Mouse (Mus musculus): ENCODE results near the gene Stab1. TPM values are rescaled to one million over a fixed set of nuclear protein-coding genes. Genes with fewer than 3 reads are reported as not detected.
A peak's percentile ranks its signal among the peaks of the same experiment; 100 is the strongest.

The Stab1 gene
- total and polyA plus RNA-seq, 2 experiments from 2014 or later = 11.7 to 25.5 TPM

DNA sequence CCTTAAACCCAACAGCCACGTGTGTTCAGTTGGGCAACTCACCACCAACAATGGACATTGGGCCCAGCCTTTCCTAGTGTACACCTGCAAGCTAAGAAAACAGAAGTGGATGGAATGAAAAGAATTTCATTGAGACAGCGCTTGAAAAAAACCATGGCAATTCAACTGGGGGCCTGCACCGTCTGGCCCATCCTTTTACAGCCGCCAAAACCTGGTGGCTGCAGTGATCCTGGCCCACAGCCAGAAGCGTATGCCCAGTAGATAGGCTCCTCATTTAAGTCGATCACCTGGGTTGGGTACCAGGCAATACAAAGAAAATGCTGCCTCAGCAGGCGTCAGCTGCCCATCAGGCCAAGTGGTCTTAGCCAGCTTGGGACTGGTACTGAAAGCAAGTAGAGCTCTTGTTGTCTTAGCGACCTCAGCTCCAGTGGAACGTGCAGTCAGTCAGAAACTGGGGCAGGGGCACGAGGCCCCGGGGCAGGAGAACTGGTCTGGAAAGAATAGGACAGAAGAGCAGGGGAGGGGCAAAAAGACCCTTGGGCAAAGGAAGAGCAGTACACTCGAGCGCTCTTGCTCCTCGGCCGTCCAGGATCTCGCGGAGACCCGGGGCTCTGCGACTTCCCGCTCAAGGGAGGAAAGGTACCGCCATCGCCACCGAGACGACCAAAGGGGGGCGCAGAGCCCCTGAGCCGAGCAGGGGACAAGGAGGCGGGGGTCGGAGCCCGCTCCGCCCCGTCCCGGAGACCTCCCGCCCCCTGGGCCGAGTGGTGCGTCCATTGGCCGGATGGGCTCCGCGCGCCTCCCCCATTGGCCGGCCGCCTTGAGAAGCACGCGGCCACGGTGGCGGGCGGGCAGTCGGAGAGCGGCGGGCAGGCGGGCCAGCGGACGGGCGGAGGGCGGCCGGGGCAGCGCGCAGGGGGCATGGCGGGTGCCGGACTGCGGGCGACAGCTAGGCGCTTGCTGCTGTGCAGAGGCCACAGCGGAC lies 37.9 kb downstream of the Stab1 start, which contains the start of gene Nt5dc2:
Gene Nt5dc2 (plus strand): TSS at position 818 of the 985 bp plus-strand sequence.
- Histone ChIP-seq H3K27ac (ENCODE audit: low read depth, low read length) (peak within 1 kb of the TSS; percentile 79), H3K27me3 (ENCODE audit: insufficient read depth, low read length) (no peaks in the 10 kb centered on the region), H3K36me3 (ENCODE audit: insufficient read depth, low read length) (no peaks in the 10 kb centered on the region), H3K4me2 (ENCODE audit: low read depth, low read length, poor library complexity, severe bottlenecking) (peak within 1 kb of the TSS; percentile 77), H3K4me3 (ENCODE audit: low read depth, low read length) (peak within 1 kb of the TSS; percentile 70), H3K9me3 (ENCODE audit: low read length) (no peaks in the 10 kb centered on the region), H3K9ac (replicated peaks; ENCODE audit: low read length, poor library complexity, severe bottlenecking) (peak within 1 kb of the TSS; percentile 83), H3K4me1 (ENCODE audit: insufficient read depth, low read length) (peaks cover 8% of the 10 kb centered on the region; the same call in 1 of the 2 replicates)
- ATAC-seq (ENCODE audit: low FRiP score) (peak; percentile 82), DNase-seq (ENCODE audit: low spot score) (peak; percentile 95)
- TF ChIP-seq CTCF (IDR thresholded peaks at IDR 0.05) = peak; percentile 45
- 4% methylated on average over 51 of the region's 63 CpGs for WGBS

DNA sequence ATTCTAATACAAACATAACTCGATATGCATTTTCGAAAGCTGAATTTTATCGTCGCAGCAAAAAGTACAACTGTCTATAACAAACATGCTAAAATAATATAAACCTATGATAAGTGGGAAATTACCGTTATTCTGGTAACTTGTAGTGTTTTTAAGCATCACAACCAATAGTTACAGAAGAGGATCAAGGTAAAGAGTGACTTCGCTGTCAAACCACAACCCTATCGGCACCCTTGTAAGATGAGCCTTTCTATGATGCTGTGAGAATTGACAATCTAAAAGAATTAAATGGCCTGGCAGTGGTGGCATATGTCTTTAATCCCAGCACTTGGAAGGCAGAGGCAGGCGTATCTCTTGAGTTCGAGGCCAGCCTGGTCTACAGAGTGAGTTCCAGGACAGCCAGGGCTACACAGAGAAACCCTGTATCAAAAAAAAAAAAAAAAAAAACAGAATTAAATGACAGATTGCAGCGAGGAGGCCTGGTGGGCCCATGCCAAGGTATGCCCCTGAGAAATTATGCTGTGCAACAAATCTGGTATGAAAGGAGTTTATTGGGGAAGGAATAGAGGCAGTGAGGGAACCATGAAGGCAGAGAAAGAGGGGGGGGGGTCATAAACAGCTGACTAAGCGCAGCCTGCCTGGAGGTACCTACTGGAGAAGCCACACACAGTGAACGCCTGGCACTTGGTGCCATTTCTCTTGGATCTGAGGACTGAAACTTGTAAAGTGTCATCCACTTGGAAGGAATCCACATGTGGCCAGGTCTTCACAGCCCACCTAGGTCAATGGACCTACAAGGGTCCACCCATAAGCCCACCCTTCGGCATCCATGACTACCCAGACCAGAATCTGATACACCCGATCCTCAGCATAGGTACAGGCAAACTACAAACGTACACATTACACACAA lies 38.9 kb downstream of the Stab1 start:
- DNase-seq (ENCODE audit: low spot score) (no peak), ATAC-seq (ENCODE audit: low FRiP score) (no peak)
- 66% methylated on average over 15 of the region's 15 CpGs for WGBS
- Histone ChIP-seq H3K4me2 (ENCODE audit: low read depth, low read length, poor library complexity, severe bottlenecking) (peak overlapping the region; percentile 36; the same call in 1 of the 2 replicates), H3K27ac (ENCODE audit: low read depth, low read length) (peak overlapping the region; percentile 79), H3K9me3 (ENCODE audit: low read length) (no peaks in the 10 kb centered on the region), H3K4me1 (ENCODE audit: insufficient read depth, low read length) (peaks cover 8% of the 10 kb centered on the region; the same call in 1 of the 2 replicates), H3K27me3 (ENCODE audit: insufficient read depth, low read length) (no peaks in the 10 kb centered on the region), H3K4me3 (ENCODE audit: low read depth, low read length) (peak overlapping the region; percentile 22; the same call in 1 of the 2 replicates), H3K9ac (replicated peaks; ENCODE audit: low read length, poor library complexity, severe bottlenecking) (0 out of 2 replicates have a peak overlapping the region, but pooled peaks have one; percentile 13), H3K36me3 (ENCODE audit: insufficient read depth, low read length) (no peaks in the 10 kb centered on the region)
- no peak for TF ChIP-seq CTCF (IDR thresholded peaks at IDR 0.05)

DNA sequence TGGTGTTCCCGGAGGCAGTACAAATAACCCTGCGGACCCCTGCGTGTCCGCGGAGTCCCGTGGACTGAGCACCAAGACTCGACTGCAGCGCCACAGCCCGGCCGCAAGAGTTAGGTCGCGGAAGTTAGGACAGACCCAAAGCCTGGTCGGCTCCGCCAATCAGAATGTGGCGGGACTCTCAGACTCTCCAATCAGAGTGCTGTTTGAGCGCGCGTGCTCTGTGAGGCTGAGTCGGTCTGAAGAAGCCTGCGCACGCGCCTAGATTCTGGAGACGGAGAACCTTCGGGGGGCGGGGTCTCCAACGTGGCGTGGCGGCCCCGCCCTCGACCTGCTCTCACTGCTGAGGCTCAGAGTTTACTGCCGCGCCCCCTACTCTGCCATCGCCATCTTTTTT lies 39.6 kb downstream of the Stab1 start, which contains the start of gene Smim4:
Gene Smim4 (minus strand): TSS at position 131 of the 394 bp plus-strand sequence.
- WGBS = under 1% methylated on average over 33 of the region's 33 CpGs
- Histone ChIP-seq H3K9ac (replicated peaks; ENCODE audit: low read length, poor library complexity, severe bottlenecking) (peak within 1 kb of the TSS; percentile 61), H3K36me3 (ENCODE audit: insufficient read depth, low read length) (no peaks in the 10 kb centered on the region), H3K4me2 (ENCODE audit: low read depth, low read length, poor library complexity, severe bottlenecking) (peak within 1 kb of the TSS; percentile 90), H3K4me1 (ENCODE audit: insufficient read depth, low read length) (peaks cover 8% of the 10 kb centered on the region; the same call in 1 of the 2 replicates), H3K27me3 (ENCODE audit: insufficient read depth, low read length) (no peaks in the 10 kb centered on the region), H3K27ac (ENCODE audit: low read depth, low read length) (peak within 1 kb of the TSS; percentile 79), H3K4me3 (ENCODE audit: low read depth, low read length) (peak within 1 kb of the TSS; percentile 59), H3K9me3 (ENCODE audit: low read length) (no peaks in the 10 kb centered on the region)
- peak; percentile 67 for TF ChIP-seq CTCF (IDR thresholded peaks at IDR 0.05)
- ATAC-seq (ENCODE audit: low FRiP score) (peak; percentile 95), DNase-seq (ENCODE audit: low spot score) (peak; percentile 100)

DNA sequence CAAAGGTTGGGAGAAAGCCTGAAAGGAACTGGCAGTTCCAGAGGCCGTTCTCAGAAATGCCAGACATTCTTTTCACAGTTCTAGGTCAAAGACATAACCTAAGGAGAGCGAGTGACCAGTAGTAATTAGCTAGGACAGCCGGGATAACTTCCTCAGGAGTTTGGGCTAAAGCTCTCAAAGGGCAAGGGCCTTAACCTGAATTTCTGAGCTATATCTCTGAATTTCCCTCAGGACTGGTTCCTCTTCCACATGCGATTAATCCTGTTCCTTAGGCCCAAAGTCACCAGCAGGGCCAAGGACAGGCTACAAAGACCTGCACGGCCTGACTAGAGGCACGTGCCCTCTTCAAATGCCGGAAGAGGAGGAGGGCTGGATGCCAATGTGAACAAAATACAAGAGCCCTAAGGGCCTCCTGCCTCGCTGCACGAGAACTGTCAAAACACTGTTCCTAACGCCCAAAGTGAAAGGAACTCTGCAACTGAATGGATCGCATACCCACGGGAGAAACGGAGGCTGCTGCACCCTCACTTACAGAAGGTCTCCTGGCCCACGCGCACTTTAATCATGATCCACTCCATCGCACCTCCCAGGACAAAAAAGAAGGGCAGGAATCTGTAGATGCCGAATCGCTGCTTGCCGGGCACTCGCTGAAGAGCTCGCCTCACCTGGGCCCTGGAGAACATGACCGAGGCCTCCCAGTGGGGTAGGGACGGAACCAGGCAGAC lies 40.2 kb downstream of the Stab1 start:
- 2% methylated on average over 23 of the region's 23 CpGs for WGBS
- DNase-seq (ENCODE audit: low spot score) (peak; percentile 50), ATAC-seq (ENCODE audit: low FRiP score) (no peak)
- peak overlapping the region; percentile 90 for H3K4me2 ChIP-seq (ENCODE audit: low read depth, low read length, poor library complexity, severe bottlenecking)
- no peaks in the 10 kb centered on the region for H3K9me3 ChIP-seq (ENCODE audit: low read length)
- peaks cover 8% of the 10 kb centered on the region; the same call in 1 of the 2 replicates for H3K4me1 ChIP-seq (ENCODE audit: insufficient read depth, low read length)
- H3K27me3 ChIP-seq (ENCODE audit: insufficient read depth, low read length) = no peaks in the 10 kb centered on the region
- peak overlapping the region; percentile 59 for H3K4me3 ChIP-seq (ENCODE audit: low read depth, low read length)
- TF ChIP-seq CTCF (IDR thresholded peaks at IDR 0.05) = no peak
- H3K36me3 ChIP-seq (ENCODE audit: insufficient read depth, low read length) = no peaks in the 10 kb centered on the region
- peak overlapping the region; percentile 61 for H3K9ac ChIP-seq (replicated peaks; ENCODE audit: low read length, poor library complexity, severe bottlenecking)
- peak overlapping the region; percentile 79 for H3K27ac ChIP-seq (ENCODE audit: low read depth, low read length)

DNA sequence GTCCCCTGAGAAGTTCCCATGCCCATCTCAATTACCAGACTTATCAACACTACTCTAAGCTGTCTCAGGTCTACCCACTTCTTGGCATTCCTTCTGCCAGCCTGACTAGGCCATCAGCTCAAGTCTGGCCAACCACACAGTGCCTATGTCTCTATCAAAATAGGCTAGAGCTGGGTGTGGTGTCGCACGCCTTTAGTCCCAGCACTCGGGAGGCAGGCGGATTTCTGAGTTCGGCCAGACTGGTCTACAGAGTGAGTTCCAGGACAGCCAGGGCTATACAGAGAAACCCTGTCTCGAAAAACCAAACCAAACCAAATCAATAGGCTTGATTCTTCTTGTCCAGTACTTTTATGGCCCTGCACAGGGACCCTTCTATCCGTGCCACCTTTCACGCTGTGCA lies 41.6 kb downstream of the Stab1 start:
- DNase-seq (ENCODE audit: low spot score) (no peak), ATAC-seq (ENCODE audit: low FRiP score) (no peak)
- no peaks in the 10 kb centered on the region for H3K36me3 ChIP-seq (ENCODE audit: insufficient read depth, low read length)
- no peak overlapping the region for H3K4me2 ChIP-seq (ENCODE audit: low read depth, low read length, poor library complexity, severe bottlenecking)
- WGBS = 90% methylated on average over 8 of the region's 8 CpGs
- no peaks in the 10 kb centered on the region for H3K9me3 ChIP-seq (ENCODE audit: low read length)
- no peaks in the 10 kb centered on the region for H3K27me3 ChIP-seq (ENCODE audit: insufficient read depth, low read length)
- no peak overlapping the region for H3K9ac ChIP-seq (replicated peaks; ENCODE audit: low read length, poor library complexity, severe bottlenecking)
- no peak overlapping the region for H3K27ac ChIP-seq (ENCODE audit: low read depth, low read length)
- H3K4me1 ChIP-seq (ENCODE audit: insufficient read depth, low read length) = peaks cover 8% of the 10 kb centered on the region; the same call in 1 of the 2 replicates
- TF ChIP-seq CTCF (IDR thresholded peaks at IDR 0.05) = no peak
- no peak overlapping the region for H3K4me3 ChIP-seq (ENCODE audit: low read depth, low read length)

Data from midbrain, postnatal 0 days (tissue).